Mouse (Mus musculus) forebrain, embryonic 14.5 days (tissue): ENCODE data around the gene Rpl3. TPM values are rescaled to one million over a fixed set of nuclear protein-coding genes. Genes with fewer than 3 reads are reported as not detected.

Experiments used
- ATAC-seq: fragments of 200-750 bp; cut with Nextera tagmentation; 2 replicates; pipeline ENCODE4 v1.8.0; 2017; ENCODE audit warnings: mild to moderate bottlenecking, moderate library complexity
- DNase-seq: peaks from one replicate; pipeline ENCODE4 v3.0.0-alpha.2; 2015; ENCODE audit warnings: low spot score
- H3K27ac ChIP-seq: fragments of 300-500 bp; sonication (generic); 2 replicates; pipeline ENCODE4 v1.5.1; 2014; ENCODE audit warnings: low read depth, mild to moderate bottlenecking, control low read depth, low read length, moderate library complexity
- H3K27me3 ChIP-seq: fragments of 300-500 bp; sonication (generic); replicated peaks from 2 replicates; pipeline ENCODE4 v1.6.1; 2014; ENCODE audit warnings: low read length, control low read depth, mixed read lengths; ENCODE audit not compliant: control insufficient read depth, insufficient read depth
- H3K36me3 ChIP-seq: fragments of 300-500 bp; sonication (generic); 2 replicates; pipeline ENCODE4 v1.6.1; 2014; ENCODE audit warnings: low read length, control low read depth; ENCODE audit not compliant: control insufficient read depth, insufficient read depth
- H3K4me1 ChIP-seq: fragments of 300-500 bp; sonication (generic); 2 replicates; pipeline ENCODE4 v1.6.1; 2014; ENCODE audit warnings: antibody characterized with exemption, low read length, control low read depth; ENCODE audit not compliant: control insufficient read depth, insufficient read depth
- H3K4me2 ChIP-seq: fragments of 300-500 bp; sonication (generic); 2 replicates; pipeline ENCODE4 v1.6.1; 2014; ENCODE audit warnings: mild to moderate bottlenecking, control low read depth, low read length
- H3K4me3 ChIP-seq: fragments of 300-500 bp; sonication (generic); 2 replicates; pipeline ENCODE4 v1.5.1; 2014; ENCODE audit warnings: low read depth, low read length, control low read depth
- H3K9ac ChIP-seq: fragments of 300-500 bp; sonication (generic); 2 replicates; pipeline ENCODE4 v1.6.1; 2014; ENCODE audit warnings: mild to moderate bottlenecking, low read length, control low read depth, moderate library complexity
- H3K9me3 ChIP-seq: fragments of 300-500 bp; sonication (generic); replicated peaks from 2 replicates; pipeline ENCODE4 v1.6.1; 2016; ENCODE audit warnings: low read length, control low read depth, mixed read lengths; ENCODE audit not compliant: control insufficient read depth
- WGBS: fragments of 180-500 bp; shearing (Covaris S2); extraction: QIAGEN DNeasy Blood & Tissue Kit; methylation state at CpG from one replicate; pipeline ENCODE4 v1.1.7; 2014; 5-methylcytosine and 5-hydroxymethylcytosine counted together
- polyA plus RNA-seq: library from polyadenylated mRNA; unstranded; fragments of >200 nt; fragmentation: Nextera tagmentation; extraction: Ambion mirVana; gene quantifications from 2 replicates; pipeline ENCODE4 v1.2.1, GENCODE M21; 2014

Gene Rpl3
- polyA plus RNA-seq, 1 experiment from 2014 or later, result 902 TPM

DNA sequence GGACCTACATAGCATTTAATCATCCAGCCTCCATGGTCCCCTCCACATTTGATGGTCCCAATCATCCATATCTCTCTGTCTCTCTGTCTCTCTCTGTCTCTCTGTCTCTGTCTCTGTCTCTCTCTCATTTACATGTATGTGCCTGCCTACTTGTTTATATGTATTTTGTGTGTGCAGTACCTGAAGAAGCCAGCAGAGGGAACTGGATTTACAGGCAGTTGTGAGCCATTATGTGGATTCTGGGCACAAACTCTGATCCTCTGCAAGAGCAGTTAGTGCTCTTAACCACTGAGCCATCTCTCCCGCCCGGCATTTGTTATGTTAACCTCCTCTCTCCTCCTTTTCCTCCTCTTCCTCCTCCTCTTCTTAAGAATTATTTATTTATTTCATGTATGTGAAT lies 45.9 kb downstream of the Rpl3 start:
- H3K9ac ChIP-seq, result no peak overlapping the region
- H3K36me3 ChIP-seq, result no peaks in the 10 kb centered on the region
- no peak overlapping the region for H3K27ac ChIP-seq
- H3K9me3 ChIP-seq, result no peaks in the 10 kb centered on the region
- DNase-seq (no peak), ATAC-seq (no peak)
- no peak overlapping the region for H3K4me3 ChIP-seq
- H3K4me1 ChIP-seq, result no peaks in the 10 kb centered on the region
- H3K27me3 ChIP-seq, result no peaks in the 10 kb centered on the region
- no peak overlapping the region for H3K4me2 ChIP-seq
- WGBS, result 95% methylated on average over 2 of the region's 2 CpGs

DNA sequence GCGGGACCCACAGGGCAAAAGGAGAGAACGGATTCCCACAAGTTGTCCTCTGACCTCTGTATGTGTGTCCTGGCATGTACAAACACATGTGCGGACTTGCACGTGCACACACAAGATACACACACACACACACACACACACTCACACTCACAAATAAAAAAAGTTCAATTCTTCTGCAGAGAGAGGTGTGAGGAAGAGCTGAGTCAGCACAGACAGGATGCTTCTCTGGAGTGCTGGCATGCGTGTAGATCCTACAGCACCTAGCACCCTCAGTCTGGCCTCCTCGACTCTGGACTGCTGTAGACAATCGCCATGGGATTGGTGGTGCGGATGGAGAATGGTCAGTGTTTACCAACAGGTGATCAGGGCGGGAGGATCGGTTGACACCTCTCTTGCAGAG lies 47.4 kb downstream of the Rpl3 start:
- 91% methylated on average over 10 of the region's 10 CpGs for WGBS
- ATAC-seq, result no peak

DNA sequence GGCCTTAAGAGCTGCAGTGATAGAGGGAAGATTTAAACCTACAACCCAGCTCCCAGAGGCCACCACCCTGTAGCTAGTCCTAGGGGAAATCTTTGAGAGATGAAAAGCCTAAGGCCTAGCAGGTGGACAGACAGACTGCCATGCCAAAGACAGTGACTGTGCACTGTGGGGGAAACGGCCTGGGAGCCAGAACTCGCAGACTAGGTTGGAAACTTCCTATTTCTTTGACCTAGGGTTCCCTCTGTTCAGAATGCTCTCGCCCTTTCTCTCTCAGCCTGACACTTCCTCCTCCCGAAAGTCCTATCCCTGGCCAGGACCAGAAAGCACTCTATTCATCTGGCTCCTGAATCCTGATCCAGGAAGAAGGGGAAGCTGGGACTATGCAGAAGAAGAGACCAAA lies 49.5 kb downstream of the Rpl3 start:
- no peak overlapping the region for H3K4me2 ChIP-seq
- H3K4me3 ChIP-seq, result no peak overlapping the region
- H3K9ac ChIP-seq, result no peak overlapping the region
- no peaks in the 10 kb centered on the region for H3K4me1 ChIP-seq
- DNase-seq (no peak), ATAC-seq (no peak)
- H3K27me3 ChIP-seq, result no peaks in the 10 kb centered on the region
- H3K36me3 ChIP-seq, result no peaks in the 10 kb centered on the region
- H3K27ac ChIP-seq, result no peak overlapping the region
- WGBS, result 75% methylated on average over 4 of the region's 4 CpGs
- H3K9me3 ChIP-seq, result no peaks in the 10 kb centered on the region

More for the DNA sequence above, 47.4 kb downstream of the Rpl3 start:
- H3K9me3 ChIP-seq, result no peaks in the 10 kb centered on the region
- no peaks in the 10 kb centered on the region for H3K27me3 ChIP-seq
- H3K36me3 ChIP-seq, result no peaks in the 10 kb centered on the region
- DNase-seq, result no peak
- H3K4me1 ChIP-seq, result no peaks in the 10 kb centered on the region
- H3K27ac ChIP-seq, result no peak overlapping the region
- H3K4me3 ChIP-seq, result no peak overlapping the region
- no peak overlapping the region for H3K4me2 ChIP-seq
- no peak overlapping the region for H3K9ac ChIP-seq

DNA sequence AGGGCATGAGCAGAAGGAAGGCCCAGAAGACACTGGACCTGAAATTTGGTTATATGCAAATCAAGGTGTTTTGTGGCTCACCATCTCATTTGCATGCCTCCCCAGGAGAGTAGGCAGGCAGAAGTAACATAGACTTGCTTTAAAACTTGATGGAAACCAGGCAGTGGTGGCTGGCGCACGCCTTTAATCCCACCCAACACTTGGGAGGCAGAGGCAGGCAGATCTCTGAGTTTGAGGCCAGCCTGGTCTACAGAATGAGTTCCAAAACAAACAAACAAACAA lies 53.6 kb downstream of the Rpl3 start:
- H3K9ac ChIP-seq, result no peak overlapping the region
- H3K9me3 ChIP-seq, result no peaks in the 10 kb centered on the region
- no peaks in the 10 kb centered on the region for H3K36me3 ChIP-seq
- no peak for DNase-seq
- H3K27ac ChIP-seq, result no peak overlapping the region
- H3K4me2 ChIP-seq, result no peak overlapping the region
- no peaks in the 10 kb centered on the region for H3K4me1 ChIP-seq
- no peaks in the 10 kb centered on the region for H3K27me3 ChIP-seq
- no peak for ATAC-seq
- H3K4me3 ChIP-seq, result no peak overlapping the region
- 97% methylated on average over 2 of the region's 2 CpGs for WGBS

DNA sequence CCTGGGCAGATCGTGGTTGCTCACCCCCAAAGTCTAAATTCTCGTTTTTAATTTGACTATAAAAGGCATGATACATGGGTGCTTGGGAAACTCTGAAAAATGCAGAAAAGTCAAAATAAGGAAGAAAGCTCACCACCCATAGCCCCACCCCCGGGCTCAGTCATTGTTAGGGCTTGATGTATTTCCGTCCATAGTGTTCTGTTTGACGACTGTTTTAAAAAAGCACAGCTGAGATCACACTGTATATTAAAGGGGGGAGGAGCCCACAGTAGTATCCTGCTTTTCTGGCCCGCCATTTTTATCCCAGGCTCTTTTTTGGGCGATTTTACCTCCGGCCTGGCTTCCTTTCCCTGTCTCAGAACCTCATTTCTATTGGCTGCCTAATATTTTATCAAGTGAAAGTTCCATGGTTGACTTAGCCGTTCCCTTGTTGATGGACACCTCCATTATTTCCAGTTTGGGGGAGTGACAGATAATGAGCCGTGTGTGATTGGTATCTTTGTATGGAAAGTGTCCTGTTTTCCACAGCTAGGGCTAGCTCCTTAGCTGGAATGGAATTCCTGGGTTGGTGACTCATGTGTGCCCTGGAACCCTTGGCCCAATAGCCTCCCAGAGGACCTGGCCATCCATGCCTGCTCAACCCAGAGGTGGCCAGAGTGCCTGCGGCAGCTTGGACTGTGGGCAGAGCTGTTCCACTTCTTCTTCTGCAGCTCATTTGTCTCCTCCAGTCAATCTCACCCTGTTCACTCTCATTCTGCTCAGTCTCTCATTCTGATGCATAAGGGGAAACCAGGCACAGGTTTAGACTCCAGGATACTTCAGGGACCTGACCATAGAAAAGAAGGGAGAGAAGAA lies 54.2 kb downstream of the Rpl3 start:
- Histone ChIP-seq H3K27ac (no peak overlapping the region), H3K4me3 (no peak overlapping the region), H3K9me3 (no peaks in the 10 kb centered on the region), H3K9ac (no peak overlapping the region), H3K4me2 (no peak overlapping the region), H3K36me3 (no peaks in the 10 kb centered on the region), H3K27me3 (no peaks in the 10 kb centered on the region), H3K4me1 (no peaks in the 10 kb centered on the region)
- ATAC-seq, result no peak
- DNase-seq, result no peak
- WGBS, result 79% methylated on average over 11 of the region's 11 CpGs

DNA sequence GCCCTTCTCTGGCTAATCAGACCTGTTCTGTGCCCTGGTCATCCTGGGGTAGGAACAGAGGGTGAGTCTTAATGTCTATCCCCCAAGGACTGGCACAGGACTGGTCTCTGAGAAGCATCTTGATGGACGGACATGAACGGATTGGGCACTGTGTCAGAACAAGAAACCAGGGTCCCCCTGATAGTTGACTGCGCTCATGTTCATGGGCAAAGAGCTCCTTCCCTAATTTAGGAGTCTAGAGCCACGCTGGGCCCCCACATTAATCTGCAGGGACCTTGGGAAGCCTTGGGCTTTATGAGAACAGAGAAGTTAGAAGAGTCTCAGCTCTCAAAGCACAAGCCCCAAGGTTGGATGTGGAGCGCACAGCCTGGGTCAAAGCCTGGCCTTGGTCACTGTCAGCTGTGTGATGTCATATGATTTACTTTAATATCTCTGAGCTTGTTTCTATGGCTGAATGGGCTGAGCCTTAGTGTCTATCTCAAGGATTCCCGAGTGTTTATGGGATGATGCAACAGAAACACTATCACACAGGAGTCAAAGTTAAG lies 56.3 kb downstream of the Rpl3 start:
- Histone ChIP-seq H3K4me1 (no peaks in the 10 kb centered on the region), H3K9me3 (no peaks in the 10 kb centered on the region), H3K9ac (no peak overlapping the region), H3K4me3 (no peak overlapping the region), H3K27ac (no peak overlapping the region), H3K4me2 (no peak overlapping the region), H3K36me3 (no peaks in the 10 kb centered on the region), H3K27me3 (no peaks in the 10 kb centered on the region)
- ATAC-seq, result no peak
- WGBS, result 84% methylated on average over 6 of the region's 6 CpGs
- no peak for DNase-seq

DNA sequence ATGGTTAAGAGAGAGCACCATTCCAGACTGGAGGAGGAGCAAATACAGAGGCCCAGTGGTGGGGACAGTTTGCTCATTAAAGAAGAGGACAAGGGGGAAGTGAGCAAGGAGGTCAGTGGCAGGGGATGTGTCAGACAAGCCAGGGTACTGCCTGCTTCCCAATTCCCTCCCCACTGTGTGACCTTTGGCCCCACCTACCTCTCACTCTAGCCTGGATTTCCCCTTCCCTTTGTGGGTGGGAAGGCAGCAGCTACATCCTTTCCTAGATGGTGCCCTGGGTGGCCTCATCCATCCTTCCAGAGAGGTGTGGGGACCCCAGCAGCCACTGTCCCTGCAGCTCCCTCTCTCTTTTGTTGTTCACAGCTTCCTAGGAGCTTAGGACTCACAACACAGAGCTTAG lies 56.8 kb downstream of the Rpl3 start:
- ATAC-seq, result no peak
- no peak overlapping the region for H3K4me3 ChIP-seq

DNA sequence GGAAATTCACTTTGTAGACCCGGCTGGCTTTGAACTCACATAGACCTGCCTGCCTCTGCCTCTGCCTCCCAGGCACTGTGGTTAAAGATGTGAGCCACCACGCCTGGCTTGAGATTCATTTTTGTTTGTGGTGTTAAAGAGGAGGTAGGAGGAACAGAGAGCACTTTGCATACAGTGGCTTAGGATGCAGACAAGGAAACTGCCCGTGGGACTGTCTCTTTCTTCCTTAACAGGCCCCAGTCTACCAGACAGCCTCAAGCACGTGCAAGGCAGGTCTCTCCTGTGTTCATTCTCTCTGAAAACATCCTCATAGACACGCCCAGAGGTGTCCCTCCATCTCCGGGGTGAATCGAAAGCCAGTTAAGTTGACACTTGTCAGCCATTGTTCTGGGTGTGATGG lies 57.3 kb downstream of the Rpl3 start:
- WGBS, result 73% methylated on average over 7 of the region's 7 CpGs
- no peak for DNase-seq
- Histone ChIP-seq H3K4me1 (no peaks in the 10 kb centered on the region), H3K4me3 (no peak overlapping the region), H3K27me3 (no peaks in the 10 kb centered on the region), H3K27ac (no peak overlapping the region), H3K4me2 (no peak overlapping the region), H3K9me3 (no peaks in the 10 kb centered on the region), H3K36me3 (no peaks in the 10 kb centered on the region), H3K9ac (no peak overlapping the region)
- ATAC-seq, result no peak

More for the DNA sequence above, 56.8 kb downstream of the Rpl3 start:
- H3K4me2 ChIP-seq, result no peak overlapping the region
- no peaks in the 10 kb centered on the region for H3K9me3 ChIP-seq
- H3K36me3 ChIP-seq, result no peaks in the 10 kb centered on the region
- H3K4me1 ChIP-seq, result no peaks in the 10 kb centered on the region
- H3K9ac ChIP-seq, result no peak overlapping the region
- no peaks in the 10 kb centered on the region for H3K27me3 ChIP-seq
- no peak for DNase-seq
- no peak overlapping the region for H3K27ac ChIP-seq

DNA sequence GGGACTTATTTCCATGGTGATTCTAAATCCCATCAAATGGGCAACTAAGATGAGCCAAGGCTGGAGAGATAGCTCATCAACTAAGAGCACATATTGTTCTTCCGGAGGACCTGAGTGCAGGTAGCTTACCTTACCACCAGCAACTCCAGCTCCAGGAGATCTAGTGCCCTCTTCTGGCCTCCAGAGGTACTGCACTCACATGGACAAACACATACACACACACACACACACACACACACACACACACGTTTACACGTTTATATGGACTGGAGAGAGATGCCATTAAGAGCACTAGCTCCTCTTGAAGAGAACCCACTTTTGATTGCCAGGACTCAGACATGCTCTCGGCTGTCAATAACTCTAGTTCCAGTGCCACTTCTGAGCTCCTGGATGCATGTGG lies 60.5 kb downstream of the Rpl3 start:
- no peaks in the 10 kb centered on the region for H3K9me3 ChIP-seq
- no peaks in the 10 kb centered on the region for H3K27me3 ChIP-seq
- no peak overlapping the region for H3K4me3 ChIP-seq
- H3K36me3 ChIP-seq, result no peaks in the 10 kb centered on the region
- no peak overlapping the region for H3K27ac ChIP-seq
- WGBS, result 93% methylated on average over 4 of the region's 4 CpGs
- no peak overlapping the region for H3K9ac ChIP-seq
- H3K4me2 ChIP-seq, result no peak overlapping the region
- ATAC-seq, result no peak
- no peak for DNase-seq
- H3K4me1 ChIP-seq, result no peaks in the 10 kb centered on the region
